Mouse (Mus musculus) lung, embryonic 15.5 days (tissue): ENCODE data around the gene Ralbp1. TPM values are rescaled to one million over a fixed set of nuclear protein-coding genes. Genes with fewer than 3 reads are reported as not detected.

Experiments used
- ATAC-seq: fragments of 200-750 bp; cut with Nextera tagmentation; 2 replicates; pipeline ENCODE4 v1.8.0; 2017; ENCODE audit warnings: moderate number of reproducible peaks, borderline replicate concordance; ENCODE audit not compliant: low FRiP score, low TSS enrichment; ENCODE audit errors: extremely low read depth
- H3K27ac ChIP-seq: fragments of 300-500 bp; sonication (generic); 2 replicates; pipeline ENCODE4 v1.5.1; 2015; ENCODE audit warnings: moderate library complexity, mild to moderate bottlenecking, inconsistent platforms
- H3K27me3 ChIP-seq: fragments of 300-500 bp; sonication (generic); 2 replicates; pipeline ENCODE4 v1.6.1; 2015; ENCODE audit warnings: inconsistent platforms
- H3K36me3 ChIP-seq: fragments of 300-500 bp; sonication (generic); 2 replicates; pipeline ENCODE4 v1.6.1; 2015; ENCODE audit warnings: inconsistent platforms
- H3K4me1 ChIP-seq: fragments of 300-500 bp; sonication (generic); 2 replicates; pipeline ENCODE4 v1.6.1; 2015; ENCODE audit warnings: inconsistent platforms
- H3K4me2 ChIP-seq: fragments of 300-500 bp; sonication (generic); 2 replicates; pipeline ENCODE4 v1.6.1; 2015; ENCODE audit warnings: inconsistent platforms, mild to moderate bottlenecking, moderate library complexity
- H3K4me3 ChIP-seq: fragments of 300-500 bp; sonication (generic); 2 replicates; pipeline ENCODE4 v1.5.1; 2015; ENCODE audit warnings: mild to moderate bottlenecking, inconsistent platforms
- H3K9ac ChIP-seq: fragments of 300-500 bp; sonication (generic); 2 replicates; pipeline ENCODE4 v1.6.1; 2015; ENCODE audit warnings: inconsistent platforms
- H3K9me3 ChIP-seq: fragments of 300-500 bp; sonication (generic); 2 replicates; pipeline ENCODE4 v1.6.1; 2016; ENCODE audit warnings: inconsistent platforms
- WGBS: fragments of 180-500 bp; shearing (Covaris S2); methylation state at CpG from one replicate; pipeline ENCODE4 v1.1.7; 2015; 5-methylcytosine and 5-hydroxymethylcytosine counted together
- polyA plus RNA-seq: library from polyadenylated mRNA; unstranded; fragments of >200 nt; fragmentation: Nextera tagmentation; extraction: Ambion mirVana; gene quantifications from 2 replicates; pipeline ENCODE4 v1.2.1, GENCODE M21; 2015

Gene Ralbp1
- polyA plus RNA-seq, 1 experiment from 2014 or later = 74.2 TPM

DNA sequence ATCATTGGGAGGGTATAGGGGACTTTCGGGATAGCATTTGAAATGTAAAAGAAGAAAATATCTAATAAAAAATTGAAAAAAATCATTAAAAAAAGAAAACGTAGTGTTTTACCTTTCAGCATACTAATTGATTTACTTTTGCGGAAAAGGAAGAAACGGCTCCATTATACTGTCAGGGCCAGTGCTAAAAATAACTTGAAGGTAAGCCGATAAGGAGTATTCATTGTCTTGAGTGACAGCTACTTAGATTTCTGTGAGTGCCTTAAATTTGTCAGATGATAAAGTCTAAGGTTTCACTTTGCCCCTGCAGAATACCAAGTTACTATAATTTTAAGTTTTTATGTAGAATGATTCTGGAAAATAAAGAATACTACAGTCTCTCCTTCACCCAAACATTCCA is 65.4 kb downstream of the Ralbp1 start:
- Histone ChIP-seq H3K4me3 (no peak overlapping the region), H3K27ac (no peak overlapping the region), H3K4me1 (no peaks in the 10 kb centered on the region), H3K9ac (no peak overlapping the region), H3K36me3 (peaks cover 68% of the 10 kb centered on the region), H3K9me3 (no peaks in the 10 kb centered on the region), H3K4me2 (no peak overlapping the region), H3K27me3 (no peaks in the 10 kb centered on the region)
- ATAC-seq = no peak
- WGBS = 75% methylated on average over 5 of the region's 5 CpGs

DNA sequence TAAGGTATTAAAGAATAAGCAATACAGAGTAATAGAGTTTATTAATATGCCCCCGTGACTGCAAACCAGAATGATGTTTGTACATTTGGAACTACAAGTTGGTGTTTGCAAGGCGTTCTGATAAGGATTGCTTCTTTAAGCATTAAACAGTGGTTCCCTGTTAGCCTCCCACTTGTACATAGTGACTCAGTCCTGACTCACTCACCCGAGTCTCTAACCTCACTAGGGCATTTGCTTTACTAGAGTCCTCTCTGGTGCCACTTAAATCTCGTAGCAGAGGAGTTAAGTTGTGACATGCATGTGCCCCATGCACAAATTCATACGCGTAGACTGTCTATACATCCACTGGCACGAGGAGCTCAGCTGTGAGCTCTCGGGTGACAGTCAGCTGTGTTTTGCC is 71.8 kb downstream of the Ralbp1 start:
- WGBS = 86% methylated on average over 8 of the region's 8 CpGs
- no peak for ATAC-seq
- H3K4me2 ChIP-seq = no peak overlapping the region
- no peaks in the 10 kb centered on the region for H3K27me3 ChIP-seq
- no peak overlapping the region for H3K9ac ChIP-seq
- no peaks in the 10 kb centered on the region for H3K9me3 ChIP-seq
- no peak overlapping the region for H3K4me3 ChIP-seq
- H3K27ac ChIP-seq = no peak overlapping the region
- H3K36me3 ChIP-seq = peaks cover 73% of the 10 kb centered on the region
- no peaks in the 10 kb centered on the region for H3K4me1 ChIP-seq

DNA sequence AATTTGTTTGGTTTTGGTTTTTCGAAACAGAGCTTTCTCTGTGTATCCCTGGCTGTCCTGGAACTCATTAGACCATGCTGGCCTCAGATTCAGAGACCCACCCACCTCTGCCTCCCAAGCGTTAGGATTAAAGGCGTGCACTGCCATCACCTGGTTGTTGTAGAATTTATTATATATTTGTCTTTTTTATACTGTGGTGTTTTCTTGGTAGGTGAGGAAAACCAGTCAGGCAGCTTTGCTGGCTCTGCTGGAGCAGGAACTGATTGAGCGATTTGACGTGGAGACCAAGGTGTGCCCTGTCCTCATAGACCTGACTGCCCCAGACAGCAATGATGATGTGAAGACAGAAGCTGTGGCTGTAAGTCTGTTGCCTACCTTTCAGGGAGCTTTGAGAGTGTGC is 74.6 kb downstream of the Ralbp1 start:
- WGBS = 74% methylated on average over 5 of the region's 5 CpGs
- no peak for ATAC-seq
- no peak overlapping the region for H3K9ac ChIP-seq

DNA sequence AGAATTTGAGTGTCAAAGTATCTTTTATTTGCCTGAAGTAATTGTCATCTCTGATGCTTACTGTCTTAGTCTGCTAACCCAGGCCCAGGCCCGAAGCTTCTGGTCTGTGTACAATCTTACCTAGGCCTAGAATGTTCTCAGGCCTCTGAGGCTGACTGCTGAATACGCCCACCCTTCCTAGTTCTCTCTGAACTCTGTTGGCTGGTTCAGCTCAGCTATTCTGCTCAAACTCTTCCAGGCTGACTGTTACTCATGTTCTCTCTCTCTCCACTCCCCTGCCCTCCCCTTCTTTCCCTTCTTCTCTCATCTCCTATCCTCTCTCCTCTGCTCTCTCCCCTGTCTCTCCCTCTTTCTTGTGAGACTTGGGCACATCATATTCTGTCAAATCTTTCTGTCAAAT is 79.2 kb downstream of the Ralbp1 start:
- Histone ChIP-seq H3K36me3 (peaks cover 21% of the 10 kb centered on the region), H3K9ac (no peak overlapping the region), H3K9me3 (no peaks in the 10 kb centered on the region), H3K4me1 (0 out of 2 replicates have a peak, but pooled peaks cover 3% of the 10 kb centered on the region), H3K4me3 (no peak overlapping the region), H3K27ac (no peak overlapping the region), H3K4me2 (no peak overlapping the region), H3K27me3 (no peaks in the 10 kb centered on the region)
- ATAC-seq = no peak
- WGBS = 75% methylated on average over 2 of the region's 2 CpGs

More for the DNA sequence above, 74.6 kb downstream of the Ralbp1 start:
- Histone ChIP-seq H3K9me3 (no peaks in the 10 kb centered on the region), H3K4me1 (no peaks in the 10 kb centered on the region), H3K4me3 (no peak overlapping the region), H3K36me3 (peaks cover 51% of the 10 kb centered on the region), H3K27me3 (no peaks in the 10 kb centered on the region), H3K27ac (no peak overlapping the region), H3K4me2 (no peak overlapping the region)

DNA sequence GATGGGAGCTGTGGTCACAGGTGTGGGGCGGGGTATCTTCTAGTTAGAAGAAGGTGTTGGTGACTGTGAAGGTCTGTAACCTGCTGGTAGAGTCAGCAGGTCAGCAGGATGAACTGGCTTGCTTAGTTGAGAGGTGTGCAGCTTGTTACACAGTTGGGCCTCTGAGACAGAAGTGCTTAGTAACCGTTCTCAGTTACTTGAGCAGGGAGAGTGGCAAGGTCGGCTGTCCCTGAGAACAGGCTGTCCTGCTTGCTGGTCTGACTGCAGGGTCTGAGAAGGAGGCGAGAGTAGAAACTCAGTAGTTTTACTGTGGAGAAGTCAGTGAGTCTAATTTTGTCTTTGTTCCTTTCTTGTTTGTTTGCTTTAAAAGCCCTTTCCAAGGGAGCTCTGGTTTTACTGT is 79.6 kb downstream of the Ralbp1 start:
- no peak for ATAC-seq

DNA sequence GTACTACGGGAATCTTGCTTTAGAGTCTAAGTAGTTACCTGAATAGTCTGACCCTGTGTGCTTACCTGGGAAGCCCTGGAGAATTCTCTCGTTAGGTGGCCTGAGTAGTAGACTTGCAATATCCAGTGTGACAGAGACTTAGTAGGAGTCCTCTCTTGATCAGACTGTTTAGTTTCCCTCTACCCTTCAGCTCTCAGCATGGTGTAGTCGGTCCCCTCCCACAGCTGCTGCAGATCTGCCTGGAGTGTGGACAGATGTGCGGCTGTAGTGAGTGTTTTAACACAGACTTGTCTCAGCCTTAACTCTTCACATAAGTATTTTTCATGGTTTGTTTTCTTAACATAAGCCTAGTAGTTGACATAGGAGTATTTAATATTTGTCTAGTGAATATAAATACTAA is 83.6 kb downstream of the Ralbp1 start:
- peaks cover 3% of the 10 kb centered on the region; the same call in 1 of the 2 replicates for H3K4me1 ChIP-seq
- H3K9me3 ChIP-seq = no peaks in the 10 kb centered on the region
- H3K27ac ChIP-seq = no peak overlapping the region
- ATAC-seq = no peak
- no peak overlapping the region for H3K4me2 ChIP-seq
- peaks cover 8% of the 10 kb centered on the region for H3K36me3 ChIP-seq
- H3K4me3 ChIP-seq = no peak overlapping the region
- 78% methylated on average over 4 of the region's 4 CpGs for WGBS
- no peaks in the 10 kb centered on the region for H3K27me3 ChIP-seq
- H3K9ac ChIP-seq = no peak overlapping the region

More for the DNA sequence above, 79.6 kb downstream of the Ralbp1 start:
- no peak overlapping the region for H3K4me2 ChIP-seq
- no peak overlapping the region for H3K9ac ChIP-seq
- peaks cover 17% of the 10 kb centered on the region for H3K36me3 ChIP-seq
- H3K27me3 ChIP-seq = no peaks in the 10 kb centered on the region
- 0 out of 2 replicates have a peak, but pooled peaks cover 3% of the 10 kb centered on the region for H3K4me1 ChIP-seq
- H3K27ac ChIP-seq = no peak overlapping the region
- no peaks in the 10 kb centered on the region for H3K9me3 ChIP-seq
- 64% methylated on average over 4 of the region's 4 CpGs for WGBS
- H3K4me3 ChIP-seq = no peak overlapping the region

DNA sequence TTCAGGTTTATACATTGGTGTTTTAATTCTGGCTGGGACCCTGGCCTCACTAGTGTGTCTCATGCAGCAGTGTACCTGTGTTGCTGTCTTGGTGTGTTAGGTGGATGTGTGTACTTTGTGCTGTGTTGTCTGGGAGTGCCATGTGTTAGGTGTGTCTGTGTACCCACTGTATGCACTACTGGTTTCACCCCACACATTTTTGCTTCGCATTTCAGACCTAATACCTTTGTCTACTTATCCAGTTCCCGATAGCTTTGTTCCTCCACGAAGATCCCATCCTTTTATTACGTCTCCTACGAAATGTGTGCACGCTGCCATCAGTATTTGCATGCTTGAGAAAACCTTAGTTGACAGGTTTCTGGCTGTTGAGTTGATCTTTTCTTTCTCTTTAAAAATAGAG is 85.1 kb downstream of the Ralbp1 start:
- Histone ChIP-seq H3K9ac (no peak overlapping the region), H3K27me3 (no peaks in the 10 kb centered on the region), H3K4me2 (no peak overlapping the region), H3K36me3 (peaks cover 8% of the 10 kb centered on the region), H3K9me3 (no peaks in the 10 kb centered on the region), H3K4me1 (peaks cover 3% of the 10 kb centered on the region; the same call in 1 of the 2 replicates), H3K4me3 (no peak overlapping the region), H3K27ac (no peak overlapping the region)
- no peak for ATAC-seq
- 90% methylated on average over 6 of the region's 6 CpGs for WGBS

DNA sequence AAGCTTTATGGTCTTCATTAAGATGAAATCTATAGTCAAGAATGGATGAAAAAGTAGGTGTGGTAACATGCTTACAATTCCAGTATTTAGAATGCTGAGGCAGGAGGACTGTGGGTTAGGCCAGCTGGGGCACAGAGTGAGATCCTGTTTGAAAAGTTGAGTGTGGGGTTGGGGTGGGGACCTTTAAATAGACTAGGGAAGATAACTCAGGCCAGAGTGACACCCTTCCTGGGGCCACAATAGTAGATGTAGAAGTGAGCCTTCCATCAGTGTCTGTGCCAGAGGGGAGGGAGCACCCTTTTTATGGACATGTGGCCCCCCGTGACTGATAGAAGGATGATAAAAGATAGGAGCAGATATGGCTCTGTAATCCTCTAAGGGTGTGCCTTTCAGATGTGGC is 86.2 kb downstream of the Ralbp1 start:
- no peak overlapping the region for H3K4me3 ChIP-seq
- no peak overlapping the region for H3K9ac ChIP-seq

DNA sequence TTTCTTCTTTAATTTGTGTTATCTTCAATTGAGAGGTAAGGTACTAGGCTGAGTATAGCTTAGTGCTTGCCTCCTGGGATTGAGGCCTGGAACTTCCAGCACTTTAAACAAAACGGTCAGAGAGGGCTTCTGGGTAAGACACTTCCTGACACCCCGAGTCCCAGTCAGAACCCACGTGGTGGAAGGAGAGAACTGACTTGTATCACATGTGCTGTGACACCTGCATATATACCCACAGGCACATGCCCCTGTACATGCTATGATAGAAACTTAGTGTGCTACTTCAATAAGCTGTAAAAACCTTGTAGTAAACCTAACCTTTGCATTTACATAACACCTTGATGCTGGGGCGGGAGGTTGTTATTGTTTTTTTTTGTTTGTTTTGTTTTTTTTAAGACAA is 87.2 kb downstream of the Ralbp1 start:
- no peak overlapping the region for H3K4me3 ChIP-seq
- WGBS = 45% methylated on average over 4 of the region's 4 CpGs
- no peaks in the 10 kb centered on the region; the same call in 1 of the 2 replicates for H3K36me3 ChIP-seq

More for the DNA sequence above, 86.2 kb downstream of the Ralbp1 start:
- WGBS = 74% methylated on average over 1 of the region's 1 CpGs
- peaks cover 3% of the 10 kb centered on the region; the same call in 1 of the 2 replicates for H3K4me1 ChIP-seq
- H3K9me3 ChIP-seq = no peaks in the 10 kb centered on the region
- no peak overlapping the region for H3K27ac ChIP-seq
- H3K4me2 ChIP-seq = no peak overlapping the region
- H3K36me3 ChIP-seq = peaks cover 3% of the 10 kb centered on the region
- no peaks in the 10 kb centered on the region for H3K27me3 ChIP-seq
- ATAC-seq = no peak

More for the DNA sequence above, 87.2 kb downstream of the Ralbp1 start:
- Histone ChIP-seq H3K27ac (no peak overlapping the region), H3K9me3 (no peaks in the 10 kb centered on the region), H3K27me3 (no peaks in the 10 kb centered on the region), H3K4me2 (no peak overlapping the region), H3K9ac (no peak overlapping the region), H3K4me1 (peaks cover 3% of the 10 kb centered on the region; the same call in 1 of the 2 replicates)
- no peak for ATAC-seq

Other genes with a start within 250 kb of the Ralbp1 start
- gene Txndc2, start 243.6 kb downstream of the Ralbp1 start, polyA plus RNA-seq = not detected in 2 replicates
- 36.3 and 36.7 TPM in 2 replicates for gene Rab31, start 113.0 kb downstream of the Ralbp1 start, polyA plus RNA-seq
- gene Ppp4r1, start 103.2 kb downstream of the Ralbp1 start, polyA plus RNA-seq = 42.2 and 42.8 TPM in 2 replicates
- gene Twsg1, start 65.4 kb upstream of the Ralbp1 start, polyA plus RNA-seq = 128 and 130 TPM in 2 replicates
- gene Ankrd12, start 191.3 kb upstream of the Ralbp1 start, polyA plus RNA-seq = 15.5 and 18.5 TPM in 2 replicates
- 306 and 313 TPM in 2 replicates for gene Ndufv2, start 215.8 kb upstream of the Ralbp1 start, polyA plus RNA-seq
- 36.8 and 37.4 TPM in 2 replicates for gene Washc1, start 225.7 kb upstream of the Ralbp1 start, polyA plus RNA-seq
- gene Ddx11, start 237.7 kb upstream of the Ralbp1 start, polyA plus RNA-seq = 22.6 and 28.7 TPM in 2 replicates